Mouse (Mus musculus): ENCODE data around the gene Ephb1.

The Ephb1 gene

GRCm38 (mm10) chr9:102045886-102046285 lies 308.6 kb downstream of the Ephb1 start:
- no peak for DNase-seq (ENCODE audit: low spot score)

- DNase-seq (ENCODE audit: low spot score), result no peak
Measured at GRCm38 (mm10) chr9:102045111-102045861, 309.2 kb downstream of the Ephb1 start.

GRCm38 (mm10) chr9:102039011-102039733 lies 315.3 kb downstream of the Ephb1 start:
- DNase-seq (ENCODE audit: low spot score), result no peak

GRCm38 (mm10) chr9:102036132-102036531 lies 318.4 kb downstream of the Ephb1 start:
- DNase-seq (ENCODE audit: low spot score), result no peak

- no peak for DNase-seq (ENCODE audit: low spot score)
Measured at GRCm38 (mm10) chr9:102033231-102033630, 321.3 kb downstream of the Ephb1 start.

GRCm38 (mm10) chr9:102032376-102032775 lies 322.1 kb downstream of the Ephb1 start:
- no peak for DNase-seq (ENCODE audit: low spot score)

- no peak for DNase-seq (ENCODE audit: low spot score)
Measured at GRCm38 (mm10) chr9:102029661-102030060, 324.8 kb downstream of the Ephb1 start.

- no peak for DNase-seq (ENCODE audit: low spot score)
Measured at GRCm38 (mm10) chr9:102026136-102026535, 328.4 kb downstream of the Ephb1 start.

GRCm38 (mm10) chr9:102025141-102025540 lies 329.4 kb downstream of the Ephb1 start:
- no peak for DNase-seq (ENCODE audit: low spot score)

GRCm38 (mm10) chr9:102015516-102015915 lies 339.0 kb downstream of the Ephb1 start:
- no peak for DNase-seq (ENCODE audit: low spot score)

- no peak for DNase-seq (ENCODE audit: low spot score)
Measured at GRCm38 (mm10) chr9:102007706-102008105, 346.8 kb downstream of the Ephb1 start.

- DNase-seq (ENCODE audit: low spot score), result no peak
Measured at GRCm38 (mm10) chr9:102006539-102006938, 348.0 kb downstream of the Ephb1 start.

GRCm38 (mm10) chr9:102002920-102003319 lies 351.6 kb downstream of the Ephb1 start:
- no peak for DNase-seq (ENCODE audit: low spot score)

- DNase-seq (ENCODE audit: low spot score), result no peak
Measured at GRCm38 (mm10) chr9:102002186-102002585, 352.3 kb downstream of the Ephb1 start.

- no peak for DNase-seq (ENCODE audit: low spot score)
Measured at GRCm38 (mm10) chr9:102001633-102002165, 352.8 kb downstream of the Ephb1 start.

GRCm38 (mm10) chr9:101999690-102000089 lies 354.8 kb downstream of the Ephb1 start:
- DNase-seq (ENCODE audit: low spot score), result no peak

GRCm38 (mm10) chr9:101996771-101997500 lies 357.6 kb downstream of the Ephb1 start:
- DNase-seq (ENCODE audit: low spot score), result no peak

- DNase-seq (ENCODE audit: low spot score), result no peak
Measured at GRCm38 (mm10) chr9:101996183-101996582, 358.3 kb downstream of the Ephb1 start.

GRCm38 (mm10) chr9:101995423-101996156 lies 358.9 kb downstream of the Ephb1 start:
- DNase-seq (ENCODE audit: low spot score), result no peak

- DNase-seq (ENCODE audit: low spot score), result no peak
Measured at GRCm38 (mm10) chr9:101994086-101994485, 360.4 kb downstream of the Ephb1 start.

GRCm38 (mm10) chr9:101990836-101991235 lies 363.7 kb downstream of the Ephb1 start:
- no peak for DNase-seq (ENCODE audit: low spot score)

- no peak for DNase-seq (ENCODE audit: low spot score)
Measured at GRCm38 (mm10) chr9:101990032-101990431, 364.5 kb downstream of the Ephb1 start.

All from testis, postnatal 14 days (tissue).